Mouse (Mus musculus): ENCODE measurements around the gene C2cd5. TPM values are rescaled to one million over a fixed set of nuclear protein-coding genes. Genes with fewer than 3 reads are reported as not detected.

The C2cd5 gene
- polyA plus RNA-seq, 1 experiment from 2014 or later, result 22.0 TPM

DNA sequence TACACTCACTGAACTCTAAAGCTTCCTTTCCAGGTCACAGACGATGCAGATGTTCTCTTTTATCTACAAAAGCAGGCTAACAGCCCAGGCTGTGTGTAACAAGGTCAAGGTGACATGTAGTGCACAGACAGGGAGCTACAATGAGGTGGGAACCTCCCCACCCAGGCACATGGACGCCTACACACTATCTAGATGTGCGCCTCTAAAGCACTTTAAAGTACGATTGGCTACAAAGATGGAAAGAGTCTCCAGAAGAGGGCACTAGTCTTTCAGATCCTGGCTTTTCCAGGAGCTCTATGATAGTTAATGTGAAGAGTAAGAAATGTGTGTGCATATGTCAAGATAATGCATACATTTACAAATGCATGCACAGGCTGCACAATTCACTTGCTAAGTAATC is 64.7 kb downstream of the C2cd5 start:
- no peaks in the 10 kb centered on the region for H3K4me1 ChIP-seq (replicated peaks; ENCODE audit: control insufficient read depth, insufficient read depth, low read length)
- ATAC-seq (replicated peaks; ENCODE audit: low FRiP score, low TSS enrichment, low read depth) (no peak), DNase-seq (ENCODE audit: low spot score) (no peak)
- no peaks in the 10 kb centered on the region for H3K27me3 ChIP-seq (replicated peaks; ENCODE audit: control insufficient read depth, insufficient read depth, low read length)
- no peaks in the 10 kb centered on the region for H3K9me3 ChIP-seq (ENCODE audit: control insufficient read depth, low read length)
- 48% methylated on average over 4 of the region's 4 CpGs for WGBS
- H3K27ac ChIP-seq (ENCODE audit: low read depth), result no peak overlapping the region
- H3K4me3 ChIP-seq (ENCODE audit: low read depth, low read length), result no peak overlapping the region
- H3K9ac ChIP-seq (ENCODE audit: low read length), result no peak overlapping the region
- peaks cover 59% of the 10 kb centered on the region for H3K36me3 ChIP-seq (ENCODE audit: control insufficient read depth, insufficient read depth, low read length)
- H3K4me2 ChIP-seq (ENCODE audit: low read length), result no peak overlapping the region

DNA sequence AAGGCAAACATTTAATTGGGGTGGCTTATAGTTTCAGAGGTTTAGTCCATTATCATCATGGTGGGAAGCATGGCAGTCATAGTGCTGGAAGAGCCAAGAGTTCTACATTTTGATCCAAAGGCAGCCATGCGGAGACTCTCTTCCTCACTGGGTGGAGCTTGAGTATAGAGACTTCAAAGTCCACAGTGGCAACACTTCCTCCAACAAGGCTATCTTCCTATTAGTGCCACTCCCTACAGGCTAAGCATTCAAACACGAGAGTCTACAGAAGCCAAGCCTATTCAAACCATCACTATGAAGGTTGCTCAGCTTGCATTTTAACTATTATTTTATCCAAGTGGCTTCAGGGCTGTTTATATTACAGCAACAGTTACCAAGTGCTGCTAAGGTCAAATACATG is 65.4 kb downstream of the C2cd5 start:
- H3K4me3 ChIP-seq (ENCODE audit: low read depth, low read length), result no peak overlapping the region
- no peak overlapping the region for H3K9ac ChIP-seq (ENCODE audit: low read length)
- 83% methylated on average over 2 of the region's 2 CpGs for WGBS
- ATAC-seq (replicated peaks; ENCODE audit: low FRiP score, low TSS enrichment, low read depth), result no peak
- no peak overlapping the region for H3K4me2 ChIP-seq (ENCODE audit: low read length)
- no peaks in the 10 kb centered on the region for H3K4me1 ChIP-seq (replicated peaks; ENCODE audit: control insufficient read depth, insufficient read depth, low read length)
- no peak overlapping the region for H3K27ac ChIP-seq (ENCODE audit: low read depth)
- DNase-seq (ENCODE audit: low spot score), result no peak
- H3K27me3 ChIP-seq (replicated peaks; ENCODE audit: control insufficient read depth, insufficient read depth, low read length), result no peaks in the 10 kb centered on the region
- peaks cover 63% of the 10 kb centered on the region for H3K36me3 ChIP-seq (ENCODE audit: control insufficient read depth, insufficient read depth, low read length)
- no peaks in the 10 kb centered on the region for H3K9me3 ChIP-seq (ENCODE audit: control insufficient read depth, low read length)

DNA sequence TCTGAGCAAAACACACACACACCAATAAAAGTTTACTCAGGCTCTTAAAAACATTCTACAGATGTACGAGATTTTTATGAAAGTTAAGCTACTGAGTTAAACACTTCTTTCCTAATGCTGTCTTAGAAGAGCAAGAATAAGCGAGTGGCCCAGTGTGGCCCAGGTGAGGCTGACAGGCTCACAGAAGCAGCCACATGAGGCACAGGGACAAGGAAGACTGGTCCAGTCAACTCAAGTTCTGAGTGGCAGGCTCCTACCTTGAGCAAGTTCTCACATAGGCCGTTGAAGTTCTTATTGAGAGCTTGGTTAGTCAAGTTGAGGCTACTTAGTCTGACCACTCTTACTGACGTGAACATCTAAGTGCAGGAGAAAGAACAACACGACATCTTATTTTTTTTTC is 69.4 kb downstream of the C2cd5 start:
- Histone ChIP-seq H3K9me3 (ENCODE audit: control insufficient read depth, low read length) (no peaks in the 10 kb centered on the region), H3K4me2 (ENCODE audit: low read length) (no peak overlapping the region), H3K36me3 (ENCODE audit: control insufficient read depth, insufficient read depth, low read length) (peaks cover 42% of the 10 kb centered on the region), H3K9ac (ENCODE audit: low read length) (no peak overlapping the region), H3K27ac (ENCODE audit: low read depth) (no peak overlapping the region), H3K4me1 (replicated peaks; ENCODE audit: control insufficient read depth, insufficient read depth, low read length) (peaks cover 3% of the 10 kb centered on the region), H3K4me3 (ENCODE audit: low read depth, low read length) (no peak overlapping the region), H3K27me3 (replicated peaks; ENCODE audit: control insufficient read depth, insufficient read depth, low read length) (no peaks in the 10 kb centered on the region)
- ATAC-seq (replicated peaks; ENCODE audit: low FRiP score, low TSS enrichment, low read depth) (no peak), DNase-seq (ENCODE audit: low spot score) (no peak)
- 93% methylated on average over 5 of the region's 5 CpGs for WGBS

DNA sequence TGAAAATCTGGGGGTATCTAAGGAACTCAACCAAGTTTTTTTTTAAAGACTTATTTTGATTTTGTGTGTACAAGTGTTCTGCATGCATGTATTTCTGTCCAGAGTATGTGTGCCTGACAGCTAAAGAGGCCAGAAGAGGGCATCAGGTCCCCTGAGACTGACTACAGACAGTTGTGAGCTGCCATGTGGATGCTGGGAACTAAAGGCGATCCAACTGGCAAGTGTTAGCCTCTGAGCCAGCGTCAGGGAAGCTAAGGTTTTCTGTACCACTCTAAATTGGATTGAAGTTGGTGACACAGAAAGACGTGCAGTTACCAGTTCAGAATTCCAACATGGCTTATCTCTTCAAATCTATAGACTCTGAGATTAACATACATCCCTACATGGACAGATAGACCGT is 72.0 kb downstream of the C2cd5 start:
- Histone ChIP-seq H3K27ac (ENCODE audit: low read depth) (peak overlapping the region; percentile 65; the same call in 1 of the 2 replicates), H3K36me3 (ENCODE audit: control insufficient read depth, insufficient read depth, low read length) (peaks cover 30% of the 10 kb centered on the region), H3K4me2 (ENCODE audit: low read length) (no peak overlapping the region), H3K4me1 (replicated peaks; ENCODE audit: control insufficient read depth, insufficient read depth, low read length) (peaks cover 3% of the 10 kb centered on the region), H3K27me3 (replicated peaks; ENCODE audit: control insufficient read depth, insufficient read depth, low read length) (no peaks in the 10 kb centered on the region), H3K9me3 (ENCODE audit: control insufficient read depth, low read length) (no peaks in the 10 kb centered on the region), H3K9ac (ENCODE audit: low read length) (no peak overlapping the region), H3K4me3 (ENCODE audit: low read depth, low read length) (no peak overlapping the region)
- 87% methylated on average over 4 of the region's 4 CpGs for WGBS
- ATAC-seq (replicated peaks; ENCODE audit: low FRiP score, low TSS enrichment, low read depth) (no peak), DNase-seq (ENCODE audit: low spot score) (no peak)

DNA sequence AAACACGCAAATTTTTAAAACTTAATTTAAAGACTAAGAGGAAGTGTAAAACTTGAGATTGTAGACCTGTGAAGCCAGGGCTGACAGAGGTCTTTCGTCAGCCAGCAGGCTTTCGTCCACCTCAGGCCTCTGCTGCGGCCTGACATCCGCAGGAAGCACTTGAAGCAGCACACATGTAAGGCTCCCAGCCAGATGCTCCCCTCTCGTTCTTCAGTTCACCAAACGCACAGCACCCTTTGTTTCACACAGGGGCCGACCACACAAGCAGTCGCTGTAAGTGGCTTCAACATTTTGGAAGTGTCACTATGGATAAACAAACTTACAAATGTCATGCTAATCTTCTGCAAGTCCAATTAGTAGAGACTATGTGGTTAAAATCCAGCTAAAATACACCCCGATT is 72.5 kb downstream of the C2cd5 start:
- no peak for DNase-seq (ENCODE audit: low spot score)
- ATAC-seq (replicated peaks; ENCODE audit: low FRiP score, low TSS enrichment, low read depth), result 0 out of 2 replicates have a peak, but pooled peaks have one; percentile 62
- no peaks in the 10 kb centered on the region for H3K27me3 ChIP-seq (replicated peaks; ENCODE audit: control insufficient read depth, insufficient read depth, low read length)
- no peak overlapping the region for H3K4me2 ChIP-seq (ENCODE audit: low read length)
- 35% methylated on average over 10 of the region's 10 CpGs for WGBS
- no peak overlapping the region for H3K9ac ChIP-seq (ENCODE audit: low read length)
- no peak overlapping the region for H3K4me3 ChIP-seq (ENCODE audit: low read depth, low read length)
- peak overlapping the region; percentile 65 for H3K27ac ChIP-seq (ENCODE audit: low read depth)
- no peaks in the 10 kb centered on the region for H3K9me3 ChIP-seq (ENCODE audit: control insufficient read depth, low read length)
- peaks cover 3% of the 10 kb centered on the region for H3K4me1 ChIP-seq (replicated peaks; ENCODE audit: control insufficient read depth, insufficient read depth, low read length)
- H3K36me3 ChIP-seq (ENCODE audit: control insufficient read depth, insufficient read depth, low read length), result peaks cover 27% of the 10 kb centered on the region

DNA sequence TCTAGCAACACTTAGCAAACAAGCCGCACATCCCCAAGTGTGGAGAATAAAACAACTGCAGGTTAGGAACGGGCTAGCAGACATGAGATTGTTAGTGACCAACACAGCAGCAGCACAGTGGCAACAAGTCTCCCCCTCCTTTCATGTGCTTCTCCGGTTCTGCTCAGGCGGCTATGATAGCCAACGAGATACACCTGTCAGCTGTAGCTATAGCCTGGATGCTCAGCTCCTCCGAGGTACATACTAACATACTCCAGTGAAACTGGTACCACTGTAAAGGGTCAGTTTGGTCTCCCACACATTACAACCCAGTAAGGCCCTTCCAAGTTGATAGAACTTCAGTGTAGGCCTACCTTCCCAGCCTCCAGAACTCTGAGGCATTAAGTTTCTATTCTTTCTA is 76.2 kb downstream of the C2cd5 start:
- Histone ChIP-seq H3K27ac (ENCODE audit: low read depth) (no peak overlapping the region), H3K9me3 (ENCODE audit: control insufficient read depth, low read length) (no peaks in the 10 kb centered on the region), H3K27me3 (replicated peaks; ENCODE audit: control insufficient read depth, insufficient read depth, low read length) (no peaks in the 10 kb centered on the region), H3K4me2 (ENCODE audit: low read length) (no peak overlapping the region), H3K4me1 (replicated peaks; ENCODE audit: control insufficient read depth, insufficient read depth, low read length) (peaks cover 3% of the 10 kb centered on the region), H3K4me3 (ENCODE audit: low read depth, low read length) (no peak overlapping the region), H3K9ac (ENCODE audit: low read length) (no peak overlapping the region), H3K36me3 (ENCODE audit: control insufficient read depth, insufficient read depth, low read length) (peaks cover 3% of the 10 kb centered on the region; the same call in 1 of the 2 replicates)
- WGBS, result 80% methylated on average over 6 of the region's 6 CpGs
- DNase-seq (ENCODE audit: low spot score) (no peak), ATAC-seq (replicated peaks; ENCODE audit: low FRiP score, low TSS enrichment, low read depth) (no peak)

DNA sequence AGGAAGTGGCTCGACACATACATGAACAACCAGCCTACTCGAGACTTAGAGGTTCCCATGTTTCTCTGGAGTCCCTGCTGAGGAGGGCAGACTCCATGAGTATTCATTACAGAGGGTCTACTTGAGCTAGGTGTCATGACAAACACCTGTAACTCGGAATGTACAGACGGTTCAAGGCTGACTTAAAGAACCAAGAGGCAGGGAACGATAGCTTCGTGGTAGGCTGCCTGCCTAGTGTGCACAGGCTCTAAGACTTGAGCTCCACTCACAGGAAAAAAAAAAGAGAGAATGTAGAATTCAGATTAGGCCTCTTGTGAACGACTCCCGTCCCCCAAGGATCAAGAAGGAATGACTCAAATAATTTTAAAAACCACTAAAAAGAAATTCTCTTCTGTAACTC is 78.2 kb downstream of the C2cd5 start:
- peaks cover 3% of the 10 kb centered on the region for H3K4me1 ChIP-seq (replicated peaks; ENCODE audit: control insufficient read depth, insufficient read depth, low read length)
- ATAC-seq (replicated peaks; ENCODE audit: low FRiP score, low TSS enrichment, low read depth) (no peak), DNase-seq (ENCODE audit: low spot score) (no peak)
- no peak overlapping the region for H3K27ac ChIP-seq (ENCODE audit: low read depth)
- H3K9ac ChIP-seq (ENCODE audit: low read length), result no peak overlapping the region
- H3K27me3 ChIP-seq (replicated peaks; ENCODE audit: control insufficient read depth, insufficient read depth, low read length), result no peaks in the 10 kb centered on the region
- 83% methylated on average over 8 of the region's 8 CpGs for WGBS
- peaks cover 13% of the 10 kb centered on the region for H3K36me3 ChIP-seq (ENCODE audit: control insufficient read depth, insufficient read depth, low read length)
- no peaks in the 10 kb centered on the region for H3K9me3 ChIP-seq (ENCODE audit: control insufficient read depth, low read length)
- no peak overlapping the region for H3K4me3 ChIP-seq (ENCODE audit: low read depth, low read length)
- H3K4me2 ChIP-seq (ENCODE audit: low read length), result no peak overlapping the region

DNA sequence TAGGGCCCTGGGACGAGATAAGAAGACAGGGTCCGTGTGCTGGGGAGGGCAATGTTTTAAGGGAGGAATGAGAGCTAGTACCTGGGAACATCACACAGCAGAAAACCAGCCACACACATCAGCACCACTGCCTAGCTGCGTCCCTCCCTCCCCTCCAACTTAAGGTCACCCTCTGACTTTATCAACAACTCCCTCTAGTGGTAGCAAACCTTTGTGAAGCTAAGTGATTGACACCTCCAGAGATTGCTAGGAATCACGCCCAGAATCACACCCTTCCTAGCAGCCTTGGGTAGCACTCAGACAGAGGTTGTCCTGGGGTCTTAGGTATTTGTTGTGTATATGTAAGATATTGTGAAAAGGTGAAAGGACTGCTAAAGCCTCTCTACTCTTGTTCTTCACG is 79.3 kb downstream of the C2cd5 start:
- ATAC-seq (replicated peaks; ENCODE audit: low FRiP score, low TSS enrichment, low read depth) (no peak), DNase-seq (ENCODE audit: low spot score) (no peak)
- 67% methylated on average over 5 of the region's 5 CpGs for WGBS
- Histone ChIP-seq H3K4me1 (replicated peaks; ENCODE audit: control insufficient read depth, insufficient read depth, low read length) (no peaks in the 10 kb centered on the region), H3K9me3 (ENCODE audit: control insufficient read depth, low read length) (no peaks in the 10 kb centered on the region), H3K36me3 (ENCODE audit: control insufficient read depth, insufficient read depth, low read length) (peaks cover 14% of the 10 kb centered on the region), H3K27me3 (replicated peaks; ENCODE audit: control insufficient read depth, insufficient read depth, low read length) (no peaks in the 10 kb centered on the region), H3K4me2 (ENCODE audit: low read length) (no peak overlapping the region), H3K9ac (ENCODE audit: low read length) (no peak overlapping the region), H3K27ac (ENCODE audit: low read depth) (no peak overlapping the region), H3K4me3 (ENCODE audit: low read depth, low read length) (no peak overlapping the region)

DNA sequence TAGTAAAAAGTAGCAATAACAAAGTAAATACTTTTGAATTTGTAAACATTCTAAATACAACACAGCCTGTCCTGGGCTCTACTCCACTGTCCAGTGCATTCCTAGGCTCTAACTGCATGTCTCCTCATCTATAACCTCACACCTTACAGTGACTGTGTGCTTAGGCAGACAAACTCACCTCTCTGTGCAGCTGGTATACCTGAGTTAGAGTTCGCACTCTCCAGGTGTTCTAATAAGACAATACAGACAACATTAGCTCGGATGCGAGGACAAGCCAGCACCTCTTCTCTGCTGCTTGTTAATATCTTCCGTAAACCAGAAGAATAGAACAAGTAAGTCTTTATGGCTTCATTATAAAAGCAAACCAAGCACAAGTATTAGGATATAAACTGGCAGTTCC is 79.8 kb downstream of the C2cd5 start:
- no peak for DNase-seq (ENCODE audit: low spot score)
- peaks cover 14% of the 10 kb centered on the region for H3K36me3 ChIP-seq (ENCODE audit: control insufficient read depth, insufficient read depth, low read length)
- H3K27ac ChIP-seq (ENCODE audit: low read depth), result no peak overlapping the region
- no peak overlapping the region for H3K9ac ChIP-seq (ENCODE audit: low read length)
- ATAC-seq (replicated peaks; ENCODE audit: low FRiP score, low TSS enrichment, low read depth), result no peak
- H3K4me3 ChIP-seq (ENCODE audit: low read depth, low read length), result no peak overlapping the region
- H3K4me1 ChIP-seq (replicated peaks; ENCODE audit: control insufficient read depth, insufficient read depth, low read length), result no peaks in the 10 kb centered on the region
- no peaks in the 10 kb centered on the region for H3K27me3 ChIP-seq (replicated peaks; ENCODE audit: control insufficient read depth, insufficient read depth, low read length)
- no peak overlapping the region for H3K4me2 ChIP-seq (ENCODE audit: low read length)
- H3K9me3 ChIP-seq (ENCODE audit: control insufficient read depth, low read length), result no peaks in the 10 kb centered on the region
- 92% methylated on average over 4 of the region's 4 CpGs for WGBS

Measured in intestine, embryonic 14.5 days (tissue).